Mouse (Mus musculus) erythroid progenitor cell, adult 5-6 weeks (primary cell): Measurements from ENCODE around the gene 1700001P01Rik. TPM values are rescaled to one million over a fixed set of nuclear protein-coding genes. Genes with fewer than 3 reads are reported as not detected.
"Not testable (repeated sequence)": the region's sequence is repeated elsewhere in the genome, so short reads cannot be mapped to it uniquely, and the experiment has no call there.

Experiments used
- ATAC-seq: replicated peaks from 2 replicates; pipeline ENCODE4 v1.8.0; 2016; ENCODE audit warnings: moderate number of reproducible peaks, mild to moderate bottlenecking, moderate TSS enrichment, inconsistent platforms; ENCODE audit not compliant: poor library complexity, low FRiP score, severe bottlenecking
- total RNA-seq, 2 experiments: library from RNA; stranded (forward) in 1 of 2; stranded (reverse) in 1 of 2; fragments of 150-400 nt in 1 of 2; fragments of 186-747, 209-891 nt in 1 of 2; gene quantifications; 2 replicates each; pipeline versions ENCODE4 v1.2.3 to v1.2.4; 2015 to 2017; ENCODE audit warnings: low replicate concordance in 2 of 2

The 1700001P01Rik gene
- total RNA-seq, 2 experiments from 2014 or later: not detected

GRCm38 (mm10) chr11:97798083-97798435 is 22.3 kb upstream of the 1700001P01Rik start:
- no peak for ATAC-seq

DNA sequence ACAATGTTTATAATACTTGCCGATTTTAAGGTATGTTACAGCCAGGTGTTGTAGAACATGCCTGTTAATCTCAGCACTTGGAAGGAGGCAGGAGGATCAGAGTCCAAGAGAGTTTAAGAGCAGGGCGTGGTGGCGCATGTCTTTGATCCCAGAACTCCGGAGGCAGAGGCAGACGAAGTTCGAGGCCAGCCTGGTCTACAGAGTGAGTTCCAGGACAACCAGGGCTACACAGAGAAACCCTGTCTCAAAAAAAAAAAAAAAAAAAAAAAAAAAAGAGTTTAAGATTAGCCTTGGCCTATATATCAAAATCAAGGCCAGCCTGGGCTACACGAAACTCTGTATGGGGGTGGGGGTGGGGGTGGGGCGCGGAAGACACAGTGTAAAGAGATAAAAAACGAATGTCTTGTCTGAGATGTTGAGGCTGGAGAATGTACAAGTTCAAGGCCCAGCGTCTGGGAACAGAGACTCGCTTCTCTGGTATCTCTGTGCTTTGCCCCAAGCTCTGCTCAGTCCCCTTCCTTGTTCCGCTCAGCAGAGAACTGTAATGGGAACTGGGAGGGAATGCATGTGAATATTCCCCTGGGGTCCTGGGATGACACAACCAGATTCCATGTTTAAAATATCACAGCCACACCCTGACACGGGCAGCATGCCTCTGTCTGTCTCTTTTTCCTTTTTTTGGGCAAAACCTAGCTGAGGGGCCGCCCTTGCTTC is 21.8 kb upstream of the 1700001P01Rik start:
- ATAC-seq: no peak

GRCm38 (mm10) chr11:97796910-97797309 is 21.2 kb upstream of the 1700001P01Rik start:
- ATAC-seq: no peak

DNA sequence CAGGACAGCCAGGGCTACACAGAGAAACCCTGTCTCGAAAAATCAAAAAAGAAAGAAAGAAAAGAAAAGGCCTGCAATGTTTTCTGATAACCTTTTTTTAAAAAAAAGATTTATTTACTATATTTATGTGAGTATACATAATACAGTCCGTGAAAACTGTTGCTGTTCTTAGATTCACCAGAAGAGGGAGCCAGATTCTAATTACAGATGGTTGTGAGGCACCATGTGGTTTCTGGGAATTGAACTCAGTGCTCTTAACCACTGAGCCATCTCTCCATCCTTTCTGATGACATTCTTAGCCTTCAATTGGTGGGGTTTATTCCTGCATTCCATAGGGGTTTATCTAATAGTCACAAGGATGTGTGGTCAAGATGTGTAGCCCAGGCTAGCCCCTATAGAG is 17.4 kb upstream of the 1700001P01Rik start:
- ATAC-seq: no peak

DNA sequence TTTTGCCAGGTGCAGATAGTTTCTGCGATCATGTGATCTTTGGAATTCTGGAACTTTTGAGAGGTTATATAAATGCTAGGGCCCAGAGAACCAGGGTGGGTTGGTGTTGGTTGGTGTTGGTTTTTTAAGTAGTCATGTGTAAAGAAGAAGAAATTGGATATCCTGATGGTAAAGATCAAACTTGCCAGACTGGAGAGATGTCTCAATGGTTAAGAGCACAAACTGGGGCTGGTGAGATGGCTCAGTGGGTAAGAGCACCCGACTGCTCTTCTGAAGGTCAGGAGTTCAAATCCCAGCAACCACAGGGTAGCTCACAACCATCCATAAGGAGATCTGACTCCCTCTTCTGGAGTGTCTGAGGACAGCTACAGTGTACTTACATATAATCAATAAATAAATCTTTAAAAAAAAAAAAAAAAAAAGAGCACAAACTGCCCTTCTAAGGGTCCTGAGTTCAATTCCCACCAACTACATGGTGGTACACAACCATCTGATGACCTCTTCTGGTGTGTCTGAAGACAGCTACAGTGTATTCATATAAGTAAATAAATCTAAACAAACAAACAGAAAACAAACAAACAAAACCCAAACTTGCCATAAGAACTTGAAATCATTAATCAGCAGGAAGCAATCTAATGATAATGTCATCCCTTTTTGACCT is 15.2 kb upstream of the 1700001P01Rik start:
- not testable (repeated sequence) for ATAC-seq

DNA sequence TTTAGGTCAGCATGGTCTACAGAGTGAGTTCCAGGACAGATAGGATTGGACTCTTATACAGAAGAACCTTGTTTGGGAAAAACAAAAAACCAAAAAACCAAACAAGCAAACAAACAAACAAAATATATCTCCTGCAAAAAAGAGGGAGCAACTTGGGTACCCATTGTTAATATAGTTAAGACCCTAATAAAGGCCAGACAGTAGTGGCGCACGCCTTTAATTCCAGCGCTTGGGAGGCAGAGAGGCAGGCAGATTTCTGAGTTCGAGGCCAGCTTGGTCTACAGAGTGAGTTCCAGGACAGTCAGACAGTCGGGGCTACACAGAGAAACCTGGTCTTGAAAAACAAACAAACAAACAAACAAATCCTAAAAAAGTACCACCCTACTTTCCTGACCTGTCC is 14.0 kb upstream of the 1700001P01Rik start:
- ATAC-seq: no peak

DNA sequence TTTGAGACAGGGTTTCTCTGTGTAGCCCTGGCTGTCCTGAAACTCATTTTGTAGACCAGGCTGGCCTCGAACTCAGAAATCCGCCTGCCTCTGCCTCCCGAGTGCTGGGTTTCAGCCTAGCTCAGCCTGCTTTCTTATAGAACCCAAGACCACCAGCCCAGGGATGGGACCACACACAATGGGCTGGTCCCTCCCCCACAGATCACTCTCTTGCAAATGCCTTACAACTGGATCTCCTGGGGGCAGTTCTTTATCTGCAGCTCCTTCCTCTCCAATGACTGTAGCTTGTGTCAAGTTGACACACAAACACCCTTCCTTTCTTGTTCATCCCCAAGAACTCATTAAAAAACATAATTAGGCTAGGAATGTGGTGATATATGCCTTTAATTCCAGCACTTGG is 12.2 kb upstream of the 1700001P01Rik start:
- no peak for ATAC-seq

- no peak for ATAC-seq
These were observed 6.8 kb upstream of the 1700001P01Rik start for GRCm38 (mm10) chr11:97782564-97782895.

GRCm38 (mm10) chr11:97781832-97782563 is 6.3 kb upstream of the 1700001P01Rik start, which contains the start of gene Rpl23:
Gene Rpl23 (minus strand): TSS chr11:97782437.
- ATAC-seq: peak; percentile 97

- ATAC-seq: peak; percentile 18; the same call in 1 of the 2 replicates
These were observed 5.7 kb upstream of the 1700001P01Rik start for GRCm38 (mm10) chr11:97781478-97781831.

GRCm38 (mm10) chr11:97779968-97780701 is 4.4 kb upstream of the 1700001P01Rik start:
- ATAC-seq: no peak

DNA sequence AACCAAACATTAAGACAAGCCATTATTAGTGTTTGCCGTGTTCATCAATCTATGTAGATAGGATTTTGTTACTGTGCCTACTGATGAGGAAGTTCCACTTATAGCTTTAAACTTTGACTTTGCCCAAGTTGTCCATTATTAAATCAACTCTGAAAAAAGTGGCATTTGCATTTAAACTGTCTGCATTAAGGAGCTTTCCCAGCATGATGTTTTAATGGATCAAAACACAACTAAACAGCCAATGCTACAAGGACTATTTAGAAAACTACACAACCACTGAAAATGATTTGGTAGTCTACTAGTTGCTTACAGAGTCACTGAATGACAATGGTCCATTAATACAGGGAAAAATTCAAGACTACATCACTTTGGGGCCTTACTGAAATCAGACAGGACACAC is 3.2 kb upstream of the 1700001P01Rik start:
- ATAC-seq: no peak

GRCm38 (mm10) chr11:97777129-97777529 is 1.4 kb upstream of the 1700001P01Rik start:
- ATAC-seq: no peak

- no peak for ATAC-seq
These were observed 895 bp upstream of the 1700001P01Rik start for GRCm38 (mm10) chr11:97776497-97777128.

DNA sequence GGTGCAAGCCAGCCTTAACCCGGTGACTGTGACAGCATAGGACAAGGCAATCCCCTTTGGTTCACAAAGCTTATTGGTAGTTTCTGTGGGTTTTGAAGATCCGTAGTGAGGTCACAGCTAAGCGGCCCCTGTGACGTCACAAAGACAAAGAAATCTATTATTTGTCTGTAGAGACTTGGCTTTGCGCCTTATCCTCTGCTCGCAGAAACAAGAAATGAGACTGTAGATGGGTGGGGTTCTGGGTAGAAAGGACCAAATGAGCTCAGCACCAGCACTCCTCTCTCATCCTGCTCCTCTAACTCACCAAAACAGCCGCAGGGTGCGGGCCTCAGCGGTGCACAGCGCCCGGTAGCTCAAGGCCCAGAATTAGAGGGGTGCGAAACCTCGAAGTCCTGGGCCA is 532 bp downstream of the 1700001P01Rik start:
- ATAC-seq: no peak

DNA sequence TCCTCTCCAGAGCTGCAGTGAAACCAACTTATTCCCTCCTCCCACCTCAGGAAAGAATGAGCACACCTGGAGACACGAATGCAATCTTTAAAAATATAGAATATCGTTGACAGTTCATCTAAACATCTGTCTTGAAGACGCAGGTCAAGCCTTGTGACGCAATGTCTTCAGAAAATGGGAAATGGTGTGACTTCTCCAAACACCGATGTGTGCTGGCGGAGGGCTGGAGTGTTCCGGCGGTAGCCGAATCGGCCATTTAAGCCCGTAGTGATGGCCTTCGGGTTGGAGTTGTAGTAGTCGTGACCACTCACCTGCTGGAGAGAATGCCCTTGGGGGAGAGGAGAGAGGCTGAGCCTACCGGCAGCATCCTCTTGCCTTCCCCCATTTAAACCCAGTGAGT is 4.3 kb downstream of the 1700001P01Rik start:
- ATAC-seq: no peak

GRCm38 (mm10) chr11:97769704-97770103 is 6.0 kb downstream of the 1700001P01Rik start:
- no peak for ATAC-seq

DNA sequence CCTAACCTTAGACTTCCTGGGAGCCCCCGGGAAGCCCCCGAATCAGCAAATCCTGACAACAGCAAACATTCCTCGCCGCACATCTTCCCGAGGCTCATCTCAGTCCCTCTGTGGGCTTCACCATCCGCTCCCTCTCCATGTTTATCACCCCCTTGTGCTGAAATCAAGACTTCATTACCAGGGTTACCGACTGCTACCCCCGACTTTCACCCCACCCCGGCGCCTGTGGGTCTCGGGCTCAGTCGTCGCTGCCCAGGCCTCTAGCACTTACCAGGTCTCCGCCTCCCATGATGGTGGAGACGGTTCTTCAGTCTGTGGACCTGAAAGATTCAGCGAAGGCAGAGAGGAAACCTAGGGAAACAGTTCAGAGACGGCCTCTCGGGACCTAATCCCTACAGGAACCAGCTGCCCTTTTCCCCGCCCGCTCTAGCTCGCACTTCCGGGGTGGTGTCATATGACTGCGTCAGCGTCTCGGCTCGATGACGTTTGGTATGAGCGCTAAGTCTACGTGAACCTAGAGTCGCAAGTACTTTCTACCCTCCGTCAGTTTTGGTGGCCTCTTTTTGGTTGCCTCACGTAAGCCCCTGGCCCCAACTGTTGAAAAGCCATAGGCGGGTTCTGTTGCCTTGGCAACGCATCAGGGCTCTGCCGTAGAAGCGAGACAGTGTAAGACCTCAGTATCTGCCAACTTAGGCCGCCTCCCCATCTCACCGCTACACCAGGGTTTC is 9.4 kb downstream of the 1700001P01Rik start, which contains the start of gene Cwc25:
Gene Cwc25 (minus strand): TSS at position 403 of the 728 bp plus-strand sequence.
- peak; percentile 99 for ATAC-seq

DNA sequence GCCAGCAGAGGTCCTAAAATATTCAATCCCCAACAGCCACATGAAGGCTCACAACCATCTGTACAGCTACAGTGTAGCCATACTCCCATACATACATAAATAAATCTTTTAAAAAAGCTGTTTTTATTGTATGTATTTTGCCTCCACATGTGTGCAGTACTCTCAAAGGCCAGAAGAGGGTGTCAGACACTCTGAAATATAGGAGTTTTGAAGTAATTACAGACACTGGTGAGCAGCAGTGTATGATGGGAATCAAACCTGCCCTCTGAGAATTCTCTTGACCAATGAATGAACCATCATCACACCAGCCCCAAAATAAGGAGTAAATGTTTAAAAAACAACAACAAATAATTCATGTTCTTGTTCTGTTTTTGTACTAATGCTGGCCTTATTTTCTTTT is 14.1 kb downstream of the 1700001P01Rik start:
- ATAC-seq: no peak
